Mouse (Mus musculus): ENCODE measurements around the gene Fads1.
A peak's percentile ranks its signal among the peaks of the same experiment; 100 is the strongest.

Fads1 gene

DNA sequence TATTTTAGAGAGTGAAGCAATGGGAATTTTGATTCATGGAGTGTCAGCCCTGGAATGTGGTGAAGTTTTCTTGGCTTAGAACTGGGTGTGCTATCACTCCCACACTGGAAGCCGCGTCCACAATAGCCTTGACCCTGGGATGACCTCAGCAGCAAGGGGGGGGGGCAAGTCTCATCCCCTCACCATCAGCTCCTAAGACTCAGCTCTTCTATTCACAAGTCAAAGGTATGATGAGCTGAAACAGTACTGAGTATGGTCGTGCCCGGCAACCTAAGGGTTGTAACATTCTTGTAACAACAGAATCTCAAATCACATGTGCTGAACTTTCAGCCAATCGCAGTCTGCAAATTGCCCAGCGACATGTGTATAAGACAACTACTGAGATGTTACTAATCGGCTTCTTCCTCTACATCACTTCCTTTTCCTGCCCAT is 5.7 kb upstream of the Fads1 start:
- DNase-seq (ENCODE audit: low spot score in 2 of 2) = no peak

DNA sequence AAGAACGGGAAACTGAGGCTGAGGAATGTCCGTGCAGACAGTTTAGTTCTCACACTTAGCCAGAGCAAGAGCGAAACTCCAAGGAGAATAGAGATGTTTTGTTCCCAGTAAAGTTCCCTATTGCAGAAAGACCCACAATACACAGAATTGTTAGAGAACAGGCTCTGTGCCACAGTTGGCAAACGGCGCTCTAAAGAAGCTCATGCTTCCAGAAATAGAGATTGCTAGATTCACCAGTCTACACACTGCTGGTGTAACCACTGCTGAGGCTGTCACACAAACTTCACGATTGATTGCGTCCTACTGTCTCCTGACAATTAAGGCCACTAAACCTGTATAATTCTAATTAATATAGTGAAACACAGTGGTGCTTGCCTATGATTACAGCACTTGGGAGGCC is 1.5 kb upstream of the Fads1 start:
- DNase-seq (ENCODE audit: low spot score in 2 of 2) = peak in 1 of 2 experiments; percentile 68

DNA sequence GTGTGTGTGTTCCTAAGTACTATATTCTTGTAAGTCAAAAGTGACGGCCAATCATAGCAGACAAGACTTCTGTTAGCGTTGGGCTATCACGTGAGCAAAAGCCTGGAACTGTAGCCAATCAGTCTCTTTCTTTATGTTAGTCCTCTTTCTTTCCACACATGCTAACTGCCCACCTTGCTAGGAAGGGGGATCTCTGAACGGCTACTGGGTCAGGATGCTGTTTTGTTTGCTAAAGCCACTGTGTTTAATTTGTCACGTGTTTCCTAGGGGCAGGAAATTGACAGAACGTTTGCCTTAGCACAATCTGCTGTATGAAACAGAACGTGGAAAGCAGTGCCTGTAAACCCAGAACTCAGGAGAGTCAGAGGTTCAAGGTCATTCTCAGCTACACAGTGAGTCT is 546 bp upstream of the Fads1 start:
- no peak for DNase-seq (ENCODE audit: low spot score in 2 of 2)

DNA sequence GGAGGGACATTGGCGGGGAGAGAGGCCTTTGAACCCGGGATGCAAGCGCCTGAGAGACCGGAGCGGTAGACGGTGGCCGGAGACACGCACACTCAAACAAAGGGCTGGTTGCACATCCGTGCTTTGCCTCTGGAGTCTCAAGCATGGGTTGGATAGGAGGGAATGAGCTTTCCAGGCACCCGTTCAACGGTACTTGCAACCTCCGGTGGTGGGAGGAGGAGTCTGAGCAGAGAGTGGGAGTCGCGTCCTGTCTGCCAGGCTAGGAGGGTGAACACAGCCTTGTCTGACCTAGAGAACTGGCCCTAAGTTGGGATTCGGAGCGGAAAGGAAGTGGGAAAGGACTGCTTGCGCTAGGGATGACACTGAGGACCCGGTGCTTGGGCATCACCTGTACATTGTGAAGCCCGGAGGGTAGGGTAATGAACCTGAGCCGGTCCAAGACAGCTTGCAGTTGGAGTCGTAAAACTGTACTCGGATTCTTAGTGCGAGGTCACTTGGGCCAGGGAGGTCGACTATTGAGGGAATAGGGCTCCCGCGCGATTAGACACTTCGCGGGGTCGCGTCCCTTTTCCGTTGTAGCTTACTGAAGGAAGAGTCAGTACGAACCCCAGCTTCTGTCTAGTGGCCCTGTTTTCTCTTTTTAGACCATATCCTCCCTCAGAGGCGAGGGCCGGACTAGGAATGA is 753 bp downstream of the Fads1 start:
- DNase-seq (ENCODE audit: low spot score in 2 of 2) = peak; percentile 72 to 85

DNA sequence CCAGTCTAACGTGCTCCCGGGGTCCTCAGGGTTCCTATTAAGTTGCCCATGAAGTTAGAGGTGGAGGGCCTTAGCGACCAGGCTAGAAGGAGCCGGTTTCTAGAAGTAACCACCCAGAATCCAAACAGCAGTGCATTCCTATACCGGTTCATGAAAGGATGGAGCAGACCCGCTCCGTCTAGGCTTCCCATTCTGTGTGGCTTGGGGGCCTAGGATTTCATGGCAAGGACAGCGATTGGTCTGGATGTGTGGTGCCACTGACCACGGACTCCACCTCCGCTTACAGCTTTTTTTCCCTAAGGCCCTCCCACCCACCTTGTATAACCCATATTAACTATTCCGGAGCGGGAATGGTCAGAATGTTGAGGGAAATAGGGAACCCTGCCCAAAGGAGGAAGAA is 1.4 kb downstream of the Fads1 start:
- DNase-seq (ENCODE audit: low spot score in 2 of 2) = no peak

DNA sequence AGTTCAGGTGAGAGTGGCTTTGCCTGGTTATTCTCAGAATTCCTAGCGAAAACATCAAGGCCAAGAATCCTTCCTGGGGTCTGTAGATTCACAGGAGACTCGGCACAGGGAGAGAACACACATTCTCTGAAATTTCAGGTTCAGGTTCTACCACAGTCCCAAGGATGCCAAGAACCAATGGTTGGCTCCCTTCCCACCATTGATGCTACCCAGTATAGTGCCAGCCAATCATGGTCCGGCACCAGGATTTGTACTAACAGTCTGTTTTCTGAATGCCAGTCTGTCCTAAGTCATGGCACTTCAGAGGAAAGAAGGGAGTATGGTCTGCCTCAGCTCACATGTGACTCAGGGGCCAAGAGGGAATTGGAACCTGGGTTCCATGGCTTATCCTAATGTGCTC is 3.2 kb downstream of the Fads1 start:
- DNase-seq (ENCODE audit: low spot score in 2 of 2) = no peak

DNA sequence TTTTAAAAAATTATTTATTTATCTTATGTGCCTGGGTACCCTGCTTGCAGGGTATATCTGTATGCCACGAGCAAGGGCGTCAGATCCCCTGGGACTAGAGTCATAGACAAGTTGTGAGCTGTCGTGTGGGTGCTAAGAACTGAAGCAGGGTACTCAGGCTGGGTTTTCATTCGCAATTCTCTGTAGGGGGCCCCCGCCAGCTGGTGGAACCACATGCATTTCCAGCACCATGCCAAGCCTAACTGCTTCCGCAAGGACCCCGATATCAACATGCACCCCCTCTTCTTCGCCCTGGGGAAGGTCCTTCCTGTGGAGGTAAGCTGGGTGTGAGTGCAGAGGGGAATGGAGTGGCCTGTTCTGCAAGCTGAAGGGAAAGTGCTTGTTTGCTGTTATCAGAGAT is 3.9 kb downstream of the Fads1 start:
- DNase-seq (ENCODE audit: low spot score in 2 of 2) = no peak

DNA sequence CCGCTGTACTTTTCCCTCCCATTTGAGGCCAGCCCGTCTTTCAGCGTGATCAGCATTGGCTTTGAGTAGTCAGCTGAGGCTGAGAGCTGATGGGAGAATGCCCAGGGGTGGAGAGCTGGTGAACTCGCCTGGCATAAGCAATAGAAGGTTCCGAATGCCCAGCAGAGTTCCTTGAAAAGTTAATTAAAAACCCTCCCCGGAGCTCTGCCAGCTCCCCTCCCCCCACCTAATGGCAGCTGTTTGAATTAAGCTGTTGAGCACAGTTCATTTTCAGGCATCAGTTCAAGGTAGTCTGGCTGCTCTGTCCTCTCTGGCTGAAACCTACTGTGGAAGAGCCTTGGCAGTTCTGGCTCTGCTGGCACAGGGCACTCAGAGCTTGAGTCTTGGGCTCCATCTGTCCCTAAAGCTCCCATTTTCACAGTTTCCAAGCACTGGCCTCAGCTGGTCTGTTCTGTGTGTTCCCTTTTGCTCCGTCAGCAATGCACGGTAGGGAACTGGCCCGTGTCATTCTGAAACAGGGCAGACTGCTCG is 5.7 kb downstream of the Fads1 start:
- DNase-seq (ENCODE audit: low spot score in 2 of 2) = peak; percentile 63 to 67

DNA sequence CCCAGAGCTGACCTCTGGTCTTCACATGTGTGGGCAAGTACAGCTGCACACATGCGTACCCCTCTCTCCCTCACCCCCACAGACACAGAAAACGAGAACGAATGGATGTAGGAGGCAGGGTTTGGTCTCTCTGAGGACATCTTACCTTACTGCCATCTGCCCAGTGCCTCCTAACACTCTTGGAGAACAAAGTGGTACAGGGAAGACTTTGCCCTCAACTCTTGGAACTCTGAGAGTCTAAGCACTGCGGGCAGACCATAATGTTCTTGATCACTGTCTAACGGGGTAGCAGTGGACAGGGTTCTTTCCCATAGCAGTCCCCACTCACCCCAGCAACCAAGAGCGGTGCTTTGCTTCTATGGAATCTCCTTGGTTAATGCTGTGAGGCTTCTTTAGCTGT is 6.3 kb downstream of the Fads1 start:
- no peak for DNase-seq (ENCODE audit: low spot score in 2 of 2)

DNA sequence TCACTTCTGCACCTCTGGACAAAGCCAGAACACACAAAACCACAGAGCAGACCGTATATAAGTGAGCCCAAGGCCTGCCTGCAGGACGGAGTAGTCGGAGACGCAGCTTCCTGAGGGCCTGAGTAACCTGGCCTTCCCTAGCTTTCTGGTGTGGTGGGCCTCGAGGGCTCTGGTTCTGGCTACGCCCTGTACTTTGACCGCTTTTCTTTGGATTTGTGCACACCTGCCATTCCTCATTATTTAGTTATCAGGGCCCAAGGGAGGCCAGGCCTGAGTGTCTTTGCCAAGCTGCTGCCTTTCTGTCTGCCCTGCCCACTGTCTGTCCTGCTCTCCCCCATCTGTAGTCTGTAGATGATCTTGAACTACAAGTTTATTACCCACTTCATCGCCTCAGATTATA is 7.3 kb downstream of the Fads1 start:
- DNase-seq (ENCODE audit: low spot score in 2 of 2) = no peak

DNA sequence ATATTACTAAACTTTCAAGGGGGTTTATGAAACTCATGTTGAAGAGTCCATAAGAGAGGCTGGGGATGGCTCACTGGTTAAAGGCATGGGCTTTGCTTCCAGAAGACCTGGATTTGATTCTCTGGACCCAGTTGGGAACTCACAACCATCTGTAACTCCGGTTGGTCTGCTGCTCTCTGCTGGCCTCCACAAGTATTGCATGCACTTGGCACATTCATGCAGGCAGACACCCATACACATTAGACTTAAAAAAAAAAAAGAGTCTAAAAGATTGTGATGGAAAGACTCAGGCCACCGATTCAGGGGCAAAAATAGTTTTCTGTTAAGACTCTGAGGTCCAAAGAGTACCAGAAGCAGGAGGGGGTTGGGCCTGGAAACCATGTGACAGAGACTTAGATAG is 8.1 kb downstream of the Fads1 start:
- peak in 1 of 2 experiments; percentile 77 for DNase-seq (ENCODE audit: low spot score in 2 of 2)

DNA sequence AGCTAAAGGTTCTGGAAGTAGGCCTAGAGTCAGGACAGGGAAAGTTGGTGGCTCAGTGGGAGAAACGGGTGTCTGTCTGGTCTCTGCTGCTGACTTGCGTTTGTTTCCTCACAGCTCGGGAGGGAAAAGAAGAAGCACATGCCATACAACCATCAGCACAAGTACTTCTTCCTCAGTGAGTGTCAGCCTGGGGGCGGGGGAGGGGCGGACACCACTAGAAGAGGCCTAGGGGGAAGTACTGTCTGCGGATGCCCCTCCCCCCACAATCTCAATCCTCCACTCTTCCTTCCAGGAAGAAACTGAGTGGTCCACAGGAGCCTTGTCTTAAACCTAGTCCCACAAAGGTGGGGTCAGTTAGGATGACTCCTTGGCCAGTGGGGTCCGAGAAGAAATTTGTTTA is 8.6 kb downstream of the Fads1 start:
- no peak for DNase-seq (ENCODE audit: low spot score in 2 of 2)

DNA sequence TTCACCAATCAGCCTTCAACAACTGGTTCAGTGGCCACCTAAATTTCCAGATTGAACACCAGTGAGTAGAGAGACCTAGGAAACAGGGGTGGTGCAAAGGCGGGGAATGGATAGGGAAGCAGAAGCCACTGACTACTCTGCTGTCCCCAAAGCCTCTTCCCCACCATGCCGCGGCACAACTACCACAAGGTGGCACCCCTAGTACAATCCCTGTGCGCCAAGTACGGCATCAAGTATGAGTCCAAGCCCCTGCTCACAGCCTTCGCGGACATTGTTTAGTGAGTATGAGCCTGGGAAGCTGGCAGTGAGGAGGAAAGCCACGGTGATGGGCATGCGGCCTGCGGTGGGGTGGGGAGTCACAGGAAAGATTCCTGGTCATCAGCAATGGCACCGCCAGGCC is 11.6 kb downstream of the Fads1 start:
- no peak for DNase-seq (ENCODE audit: low spot score in 2 of 2)

DNA sequence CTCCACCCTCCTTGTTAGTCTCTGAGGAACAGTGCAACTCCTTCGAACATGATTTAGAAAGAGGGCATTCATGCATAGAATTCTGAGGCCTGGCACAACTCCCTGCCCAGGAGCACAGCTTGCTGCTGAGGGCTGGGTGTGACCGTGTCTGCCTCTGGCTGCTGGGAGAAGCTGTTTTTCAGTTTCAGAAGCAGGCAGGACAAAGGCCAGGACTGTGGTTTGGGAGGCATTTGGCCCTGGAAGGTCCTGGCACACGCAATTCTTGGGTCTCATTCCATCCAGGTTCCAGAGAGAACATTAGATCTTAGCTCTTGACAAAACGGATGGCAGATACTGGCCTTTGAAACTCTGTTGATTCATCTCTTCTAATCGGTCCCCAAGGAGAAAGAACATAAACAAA is 12.6 kb downstream of the Fads1 start:
- DNase-seq (ENCODE audit: low spot score in 2 of 2) = no peak

DNA sequence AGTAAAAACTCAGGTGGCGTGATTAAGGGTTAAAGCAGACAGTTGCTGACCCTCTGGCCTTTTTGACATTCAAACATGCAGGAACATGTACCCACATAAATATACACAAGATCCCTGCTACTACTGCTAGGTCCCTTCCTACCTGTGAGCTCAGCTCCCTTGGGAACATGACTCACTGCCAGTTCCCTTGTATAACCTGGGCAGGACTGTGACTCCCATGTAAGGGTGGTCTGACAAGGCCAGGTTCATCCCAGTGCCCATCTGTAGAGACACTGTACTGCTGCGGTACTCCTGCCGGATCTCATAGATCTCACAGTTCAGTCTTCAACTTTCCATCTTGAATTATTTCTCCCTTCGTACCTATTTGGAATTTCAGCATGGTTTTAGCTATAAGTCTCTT is 14.4 kb downstream of the Fads1 start:
- no peak for DNase-seq (ENCODE audit: low spot score in 2 of 2)

DNA sequence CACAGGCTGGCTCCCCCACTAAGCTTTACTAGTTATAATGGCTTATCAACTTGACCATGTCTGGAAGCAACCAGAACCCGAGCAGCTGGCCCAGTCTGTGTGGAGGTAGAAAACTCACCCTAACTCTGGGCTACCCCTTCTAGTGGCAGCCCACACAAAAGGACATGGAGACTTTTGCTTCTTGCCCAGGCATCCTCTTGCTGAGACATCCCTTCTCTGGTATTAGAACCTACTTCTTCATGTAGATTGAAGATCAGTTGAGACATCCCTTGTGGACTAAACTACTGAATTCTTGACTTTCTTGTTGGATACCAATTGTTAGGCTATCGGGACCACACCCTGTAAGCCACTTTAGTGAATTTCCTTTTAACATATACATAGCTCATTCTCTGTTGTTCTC is 15.6 kb downstream of the Fads1 start:
- no peak for DNase-seq (ENCODE audit: low spot score in 2 of 2)

DNA sequence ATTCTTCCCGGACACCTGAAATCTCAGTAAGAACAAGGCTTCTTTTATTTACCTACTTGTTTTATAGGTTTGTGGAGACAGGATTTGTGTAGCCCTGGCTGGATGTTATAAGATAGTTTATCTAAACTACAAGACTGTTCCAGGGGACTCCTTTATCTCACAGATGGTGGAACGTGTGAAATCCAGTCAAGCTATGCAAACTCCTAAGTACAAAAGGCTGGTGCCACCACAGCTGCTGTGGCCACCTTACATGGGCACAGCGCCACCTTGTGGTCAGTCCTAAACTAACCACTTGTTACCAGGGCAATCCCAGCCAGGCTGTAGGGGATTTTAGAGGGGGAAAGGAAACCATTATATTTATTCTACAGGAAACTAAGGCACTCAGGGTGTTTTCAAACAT is 16.0 kb downstream of the Fads1 start:
- DNase-seq (ENCODE audit: low spot score in 2 of 2) = peak in 1 of 2 experiments; percentile 82

DNA sequence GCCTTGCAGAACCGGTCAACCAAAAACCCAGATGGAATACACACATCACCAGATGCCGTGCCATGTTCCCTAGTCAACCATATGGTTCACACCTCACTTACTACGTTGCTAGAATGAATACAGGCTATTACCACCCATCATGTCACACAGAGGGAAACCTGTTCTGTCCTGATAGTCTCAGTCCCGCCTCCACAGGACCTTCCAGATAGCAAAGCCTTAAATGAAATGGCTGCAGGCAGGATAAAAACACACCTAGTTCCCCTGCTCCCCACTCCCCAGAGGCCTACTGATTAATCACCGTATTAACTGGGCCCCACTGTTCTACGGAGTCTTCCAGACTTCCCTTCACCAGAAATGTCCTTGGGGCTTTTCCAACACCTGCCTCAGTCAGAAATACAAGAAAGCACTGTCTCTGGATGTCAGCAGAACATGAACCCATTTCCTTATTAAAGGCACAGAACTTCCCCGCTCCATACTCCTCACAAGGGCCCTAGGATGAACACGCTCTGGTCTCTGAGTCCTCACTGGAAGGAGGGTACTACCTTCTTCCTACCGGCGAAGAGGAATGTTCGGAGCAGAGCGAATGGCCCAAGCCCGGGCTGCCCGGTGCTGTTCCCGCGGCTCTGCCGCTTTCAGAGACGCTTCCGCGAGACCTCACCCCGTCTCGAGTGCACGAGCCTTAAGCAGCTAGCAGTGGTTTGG is 20.6 kb downstream of the Fads1 start:
- no peak for DNase-seq (ENCODE audit: low spot score in 2 of 2)

DNA sequence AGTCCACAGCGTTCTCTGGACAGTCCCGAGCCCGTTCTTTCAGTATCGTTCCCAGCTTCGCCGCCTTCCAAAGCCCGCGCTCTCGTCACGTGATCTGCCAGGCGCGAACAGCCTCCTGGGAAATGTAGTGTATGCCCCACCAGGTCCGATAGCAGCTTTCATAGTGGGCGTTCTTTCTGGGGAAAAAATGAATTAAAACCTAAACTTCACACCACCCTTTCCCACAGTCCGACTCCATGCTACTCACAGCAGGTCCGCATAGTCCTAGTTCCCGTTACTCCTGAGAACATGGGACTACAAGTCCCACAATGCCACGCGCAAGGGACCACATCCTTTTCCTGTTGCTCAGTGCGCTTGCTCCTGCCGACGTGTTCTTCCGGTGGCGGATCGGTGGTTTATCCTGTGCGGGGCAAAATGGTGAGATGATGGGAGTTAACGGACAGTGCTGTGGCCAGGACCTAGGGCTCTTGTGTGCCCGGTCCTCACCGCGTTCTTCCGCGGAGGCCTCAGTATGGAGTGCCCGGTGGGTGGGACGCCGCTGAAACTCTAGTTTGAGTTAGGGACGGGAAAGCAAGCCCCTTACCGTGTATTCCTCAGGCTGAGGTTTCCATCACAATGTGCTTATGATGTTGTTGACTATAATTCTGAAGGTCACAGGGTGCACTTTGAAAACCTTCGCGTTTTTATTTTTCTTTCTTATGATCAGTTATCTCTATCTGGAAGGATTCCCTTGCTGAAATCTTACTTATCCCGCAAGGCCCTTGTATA is 21.3 kb downstream of the Fads1 start, which contains the start of the genes Tmem258 and Fen1:
Gene Tmem258, plus strand, starts transcription at position 167 of the 768 bp plus-strand sequence.
Gene Fen1, minus strand, starts transcription at position 322 of the 768 bp plus-strand sequence.
- peak; percentile 79 to 95 for DNase-seq (ENCODE audit: low spot score in 2 of 2)

DNA sequence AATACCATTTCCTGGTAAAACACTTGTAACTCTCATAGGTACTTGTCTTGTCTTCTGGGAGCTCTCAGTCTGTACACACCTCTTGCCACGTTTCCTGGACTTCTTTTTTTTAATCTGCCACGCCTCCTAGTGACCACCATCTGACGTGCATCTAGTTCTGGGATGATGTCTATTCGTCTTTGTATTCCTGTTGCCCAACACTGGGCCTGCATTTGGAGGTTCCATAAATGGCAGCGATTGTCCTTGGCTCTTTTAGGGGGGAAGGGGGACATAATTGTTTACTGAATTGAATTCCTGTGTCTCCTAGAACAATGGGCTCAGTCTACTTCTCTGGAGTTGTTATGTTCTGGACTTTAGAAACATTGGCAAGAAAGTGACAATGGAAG is 21.9 kb downstream of the Fads1 start:
- peak; percentile 60 to 73 for DNase-seq (ENCODE audit: low spot score in 2 of 2)

DNA sequence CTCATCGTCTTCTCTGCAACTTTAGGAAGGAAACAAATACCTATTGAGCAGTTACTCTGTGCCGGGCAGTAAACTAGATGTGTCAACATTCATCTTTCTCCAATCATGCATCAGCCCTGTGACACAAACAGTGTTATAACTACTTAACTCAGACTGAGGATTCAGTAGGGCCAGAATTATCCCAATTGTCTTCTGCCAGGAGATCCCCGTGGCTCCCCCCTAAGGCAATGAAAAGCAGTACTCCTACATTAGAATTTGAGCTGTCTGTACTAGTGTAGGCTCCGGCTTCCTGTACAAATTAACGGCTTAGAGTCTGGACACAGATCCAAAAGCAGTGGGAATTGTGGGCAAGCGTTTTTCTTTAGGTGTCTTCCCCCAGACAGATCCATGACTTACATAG is 22.4 kb downstream of the Fads1 start:
- no peak for DNase-seq (ENCODE audit: low spot score in 2 of 2)

DNA sequence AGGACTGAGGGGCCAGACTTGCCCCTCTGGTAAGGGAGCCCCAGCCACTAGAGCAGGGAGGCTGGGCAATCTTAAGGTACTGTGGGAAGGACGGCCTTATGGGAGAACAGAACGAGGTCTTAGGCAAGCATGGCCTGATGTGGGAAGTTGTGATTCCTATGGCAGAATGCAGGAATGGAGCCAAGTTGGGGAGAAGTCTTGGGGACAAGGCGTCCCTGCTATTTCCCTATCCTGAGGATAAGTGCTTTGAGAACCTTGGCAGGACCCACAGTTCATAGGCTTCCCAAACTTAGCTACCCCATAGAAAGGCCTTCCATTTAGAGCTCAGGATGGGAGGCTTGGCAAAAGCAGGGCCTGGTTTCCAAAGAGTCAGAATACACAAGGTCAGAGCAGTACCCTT is 26.2 kb downstream of the Fads1 start:
- no peak for DNase-seq (ENCODE audit: low spot score in 2 of 2)
